Mouse (Mus musculus) ovary, adult 18-20 months (tissue): Measurements from ENCODE around the gene Ppp2r2d.

ENCODE experiments used
- DNase-seq: peaks from one replicate; pipeline ENCODE4 v3.0.0; 2022; ENCODE audit warnings: low spot score, mixed read lengths

The Ppp2r2d gene

DNA sequence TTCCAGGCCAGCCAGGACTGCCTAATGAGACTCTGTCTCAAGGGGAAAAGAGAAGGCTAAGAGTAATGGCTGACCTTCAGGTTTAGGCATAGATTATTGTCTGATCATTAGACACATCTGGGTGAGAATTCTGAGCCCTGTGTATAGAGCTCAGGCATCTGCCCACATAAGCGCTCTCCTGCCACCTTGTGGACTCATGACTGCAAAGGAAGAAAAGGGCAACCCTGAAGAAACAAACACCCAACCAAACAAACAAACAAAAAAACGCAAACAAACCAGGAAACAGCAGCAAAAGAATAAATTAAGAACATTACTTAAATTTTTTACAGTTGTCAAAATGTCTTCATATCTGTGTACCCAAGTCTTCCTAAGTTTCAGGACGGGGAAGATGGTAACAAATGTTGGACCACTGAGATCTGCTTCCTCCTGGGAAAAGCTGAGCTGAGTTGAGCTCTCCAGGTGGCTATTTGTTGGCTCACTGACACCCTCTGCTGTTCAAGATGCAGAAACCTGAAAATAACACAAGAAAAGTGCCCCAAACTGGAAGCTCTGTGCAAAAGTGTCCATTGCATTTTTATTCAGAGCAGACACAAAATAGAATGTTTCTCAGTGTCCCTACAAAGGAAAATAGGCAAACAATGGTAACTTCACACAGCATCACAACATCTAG lies 78.0 kb downstream of the Ppp2r2d start:
- no peak for DNase-seq

DNA sequence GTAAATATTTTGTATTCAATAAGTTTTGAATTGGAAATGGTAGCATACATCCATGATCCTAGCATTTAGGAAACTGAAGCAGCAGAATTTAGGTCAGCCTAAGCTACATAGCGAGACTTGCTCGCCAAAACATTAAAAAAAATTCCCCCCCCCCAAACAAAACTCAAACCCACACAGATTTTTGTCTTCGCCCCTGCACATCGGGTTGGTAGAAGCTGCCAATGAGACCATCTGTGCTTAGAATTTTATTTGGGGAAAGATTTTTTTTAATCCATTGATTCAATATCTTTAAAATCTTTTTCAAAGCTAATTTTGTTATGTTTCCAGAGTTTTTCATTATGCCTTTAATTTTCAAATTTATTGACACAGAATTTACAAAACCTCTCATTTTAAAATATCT lies 82.6 kb downstream of the Ppp2r2d start:
- no peak for DNase-seq
